Mouse (Mus musculus): Measurements from ENCODE around the gene Gm20388. TPM values are rescaled to one million over a fixed set of nuclear protein-coding genes. Genes with fewer than 3 reads are reported as not detected.

Gm20388 gene
- polyA plus RNA-seq, 2 experiments = 8.5 TPM; not detected in 1

DNA sequence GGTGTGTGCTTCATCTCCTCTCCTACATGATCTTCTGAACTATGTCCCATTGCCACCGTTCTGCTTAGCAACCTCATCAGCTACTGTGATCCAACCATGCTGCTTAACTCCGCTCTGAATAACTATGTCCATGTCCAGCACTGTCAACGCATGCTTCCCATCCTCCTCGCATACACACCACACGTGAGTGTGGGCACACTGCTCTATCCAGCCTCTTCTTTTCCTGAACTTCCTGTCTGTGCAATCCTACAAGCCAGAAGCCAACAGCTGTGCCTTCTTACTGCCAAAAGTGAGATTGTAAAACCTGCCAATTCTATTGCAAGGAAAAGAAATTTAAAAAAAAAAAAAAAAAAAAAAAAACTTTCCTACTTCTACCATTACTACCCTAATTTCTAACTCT lies 3071.0 kb downstream of the Gm20388 start:
- H3K9me3 ChIP-seq (ENCODE audit: control insufficient read depth, low read length) = no peaks in the 10 kb centered on the region
- H3K36me3 ChIP-seq (replicated peaks; ENCODE audit: control insufficient read depth, insufficient read depth, low read depth) = no peaks in the 10 kb centered on the region
- H3K27me3 ChIP-seq (ENCODE audit: control insufficient read depth, insufficient read depth, low read length) = no peaks in the 10 kb centered on the region
- no peak for TF ChIP-seq CTCF (IDR thresholded peaks at IDR 0.05; ENCODE audit: low read depth)
- no peak for TF ChIP-seq EP300 (IDR thresholded peaks at IDR 0.05; ENCODE audit: low read depth)
- no peak overlapping the region for H3K27ac ChIP-seq
- H3K4me1 ChIP-seq (replicated peaks; ENCODE audit: control insufficient read depth in 2 of 2, insufficient read depth in 2 of 2, low read length in 1 of 2) = peaks cover 2 to 21% of the 10 kb centered on the region in 2 experiments; a peak in 2 of 4 replicates
- no peak overlapping the region for H3K4me2 ChIP-seq (ENCODE audit: low read depth)
- no peak for ATAC-seq (ENCODE audit: insufficient read depth)
- no peak overlapping the region for H3K9ac ChIP-seq (replicated peaks)
- no peak for DNase-seq (ENCODE audit: low read depth in 3 of 3, low spot score in 3 of 3)
- no peak overlapping the region for H3K4me3 ChIP-seq (ENCODE audit: insufficient read depth in 1 of 2, low read depth in 2 of 2, low read length in 2 of 2)
- 61% methylated on average over 5 of the region's 5 CpGs for WGBS (ENCODE audit: insufficient replicate concordance)

DNA sequence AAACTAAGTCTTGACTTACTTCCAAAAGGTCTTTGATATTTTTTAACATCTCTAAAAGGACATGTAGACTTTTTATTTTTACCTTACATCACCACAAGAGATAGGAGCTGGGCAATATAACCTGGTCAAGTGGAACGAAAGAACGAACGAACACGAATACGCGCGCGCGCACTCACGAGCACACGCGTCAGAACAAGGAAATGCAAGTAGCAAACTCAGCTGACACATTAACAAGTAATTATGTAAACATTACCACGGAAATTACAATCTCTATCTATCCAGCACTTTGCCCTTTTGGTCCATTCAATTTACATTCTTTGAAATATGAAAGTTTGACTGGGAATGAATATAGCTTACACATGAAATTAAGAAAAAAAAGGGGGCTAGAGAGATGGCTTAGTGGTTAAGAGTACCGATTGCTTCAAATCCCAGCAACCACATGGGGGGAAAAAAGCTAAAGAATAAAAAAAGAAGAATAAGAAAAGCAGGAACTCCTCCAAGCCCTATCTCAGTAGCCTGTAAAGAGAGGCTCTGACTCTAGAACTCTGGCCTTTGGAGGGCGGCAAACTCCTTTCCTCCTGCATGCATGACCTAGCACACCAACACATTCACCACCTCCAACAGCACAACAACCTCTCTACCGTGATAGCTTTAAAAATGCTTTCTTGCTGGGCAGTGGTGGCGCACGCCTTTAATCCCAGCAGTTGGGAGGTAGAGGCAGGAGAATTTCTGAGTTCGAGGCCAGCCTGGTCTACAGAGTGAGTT lies 3072.7 kb downstream of the Gm20388 start:
- 78% methylated on average over 19 of the region's 19 CpGs for WGBS (ENCODE audit: insufficient replicate concordance)

DNA sequence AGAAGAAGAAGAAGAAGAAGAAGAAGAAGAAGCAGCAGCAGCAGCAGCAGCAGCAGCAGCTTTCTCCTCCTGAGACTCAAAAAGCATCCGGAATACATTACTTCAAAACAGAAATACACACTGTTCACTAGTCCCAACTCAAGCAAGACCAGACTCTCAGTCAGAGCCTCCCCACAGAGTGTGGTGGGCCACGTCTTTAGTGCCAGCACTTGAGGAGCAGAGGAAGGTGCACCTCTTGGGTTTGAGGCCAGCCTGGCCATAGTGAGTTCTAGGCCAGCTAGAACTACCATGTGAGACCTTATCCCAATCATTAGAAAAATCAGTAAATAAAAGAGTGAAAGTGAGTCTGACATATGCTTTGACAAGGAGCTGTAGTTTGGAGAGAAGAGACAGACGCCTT lies 3073.5 kb downstream of the Gm20388 start:
- Histone ChIP-seq H3K27ac (no peak overlapping the region), H3K4me3 (ENCODE audit: insufficient read depth in 1 of 2, low read depth in 2 of 2, low read length in 2 of 2) (no peak overlapping the region), H3K4me2 (ENCODE audit: low read depth) (no peak overlapping the region), H3K9me3 (ENCODE audit: control insufficient read depth, low read length) (no peaks in the 10 kb centered on the region), H3K27me3 (ENCODE audit: control insufficient read depth, insufficient read depth, low read length) (no peaks in the 10 kb centered on the region), H3K36me3 (replicated peaks; ENCODE audit: control insufficient read depth, insufficient read depth, low read depth) (no peaks in the 10 kb centered on the region), H3K9ac (replicated peaks) (no peak overlapping the region), H3K4me1 (replicated peaks; ENCODE audit: control insufficient read depth in 2 of 2, insufficient read depth in 2 of 2, low read length in 1 of 2) (peaks cover 2 to 26% of the 10 kb centered on the region in 2 experiments; a peak in 3 of 4 replicates)
- ATAC-seq (ENCODE audit: insufficient read depth) (no peak), DNase-seq (ENCODE audit: low read depth in 3 of 3, low spot score in 3 of 3) (no peak)
- 72% methylated on average over 3 of the region's 3 CpGs for WGBS (ENCODE audit: insufficient replicate concordance)
- TF ChIP-seq EP300 (IDR thresholded peaks at IDR 0.05; ENCODE audit: low read depth) = no peak
- no peak for TF ChIP-seq CTCF (IDR thresholded peaks at IDR 0.05; ENCODE audit: low read depth)

More for the DNA sequence above, 3072.7 kb downstream of the Gm20388 start:
- H3K36me3 ChIP-seq (replicated peaks; ENCODE audit: control insufficient read depth, insufficient read depth, low read depth) = no peaks in the 10 kb centered on the region
- DNase-seq (ENCODE audit: low read depth in 3 of 3, low spot score in 3 of 3) = no peak
- H3K4me1 ChIP-seq (replicated peaks; ENCODE audit: control insufficient read depth in 2 of 2, insufficient read depth in 2 of 2, low read length in 1 of 2) = peaks cover 2 to 25% of the 10 kb centered on the region in 2 experiments; a peak in 2 of 4 replicates
- no peaks in the 10 kb centered on the region for H3K9me3 ChIP-seq (ENCODE audit: control insufficient read depth, low read length)
- H3K27me3 ChIP-seq (ENCODE audit: control insufficient read depth, insufficient read depth, low read length) = no peaks in the 10 kb centered on the region
- no peak overlapping the region for H3K4me2 ChIP-seq (ENCODE audit: low read depth)
- H3K4me3 ChIP-seq (ENCODE audit: insufficient read depth in 1 of 2, low read depth in 2 of 2, low read length in 2 of 2) = no peak overlapping the region
- TF ChIP-seq EP300 (IDR thresholded peaks at IDR 0.05; ENCODE audit: low read depth) (no peak), CTCF (IDR thresholded peaks at IDR 0.05; ENCODE audit: low read depth) (peak; percentile 23; the same call in 1 of the 2 replicates)
- no peak overlapping the region for H3K27ac ChIP-seq
- ATAC-seq (ENCODE audit: insufficient read depth) = no peak
- no peak overlapping the region for H3K9ac ChIP-seq (replicated peaks)

DNA sequence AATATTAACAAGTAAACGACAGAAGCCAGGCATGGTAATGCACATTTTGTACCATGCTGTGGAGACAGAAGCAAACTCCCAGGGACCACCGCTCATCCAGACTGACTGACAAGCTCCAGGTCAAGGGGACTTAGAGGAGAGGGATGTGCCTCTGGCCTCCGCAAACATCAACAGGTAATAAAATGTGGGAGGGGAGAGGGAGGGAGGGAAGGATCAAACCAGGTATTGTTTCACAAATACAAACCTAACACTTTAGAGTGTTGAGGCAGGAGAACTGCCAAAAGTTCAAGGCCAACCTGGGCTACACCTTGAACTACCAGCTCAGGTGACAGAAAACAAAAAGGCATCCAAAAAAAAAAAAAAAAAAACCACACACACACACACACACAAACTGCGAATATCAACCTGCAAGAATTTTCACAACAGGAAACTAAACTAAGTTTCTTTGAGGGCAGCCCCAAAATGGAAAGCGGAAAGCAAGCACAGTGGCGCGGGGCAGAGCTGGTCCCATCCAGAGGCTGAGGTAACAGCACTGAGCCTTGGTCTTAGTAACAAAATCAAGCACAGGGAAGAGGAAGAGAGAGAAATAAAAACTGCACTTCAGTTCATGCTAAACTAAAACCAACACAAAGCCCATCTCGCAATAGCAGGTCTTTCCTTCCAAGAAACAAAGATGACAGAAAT lies 3076.0 kb downstream of the Gm20388 start:
- ATAC-seq (ENCODE audit: insufficient read depth) = no peak

DNA sequence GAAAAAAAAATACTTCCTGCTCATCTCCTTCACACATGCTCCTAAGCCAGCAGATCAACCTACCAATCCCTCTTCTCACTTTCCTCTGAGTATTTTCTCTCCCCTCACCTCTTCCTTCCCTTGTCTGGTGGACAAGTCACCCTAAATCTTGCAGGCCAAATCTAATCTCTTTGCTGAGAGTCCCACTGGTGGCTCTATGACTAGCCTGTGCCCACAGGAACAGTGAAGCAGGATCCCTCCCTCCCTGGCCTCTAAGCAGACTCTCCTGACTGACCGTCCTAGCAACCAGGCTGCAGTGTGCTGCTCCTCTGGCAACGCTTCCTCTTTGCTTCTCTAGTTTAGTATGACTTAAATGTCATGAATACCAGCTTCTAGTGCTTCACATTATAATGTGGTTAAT lies 3076.6 kb downstream of the Gm20388 start:
- H3K9ac ChIP-seq (replicated peaks) = no peak overlapping the region
- TF ChIP-seq CTCF (IDR thresholded peaks at IDR 0.05; ENCODE audit: low read depth) = no peak
- no peak for TF ChIP-seq EP300 (IDR thresholded peaks at IDR 0.05; ENCODE audit: low read depth)
- no peaks in the 10 kb centered on the region for H3K9me3 ChIP-seq (ENCODE audit: control insufficient read depth, low read length)
- H3K4me3 ChIP-seq (ENCODE audit: insufficient read depth in 1 of 2, low read depth in 2 of 2, low read length in 2 of 2) = no peak overlapping the region
- H3K27ac ChIP-seq = no peak overlapping the region
- no peaks in the 10 kb centered on the region for H3K27me3 ChIP-seq (ENCODE audit: control insufficient read depth, insufficient read depth, low read length)
- peaks cover 2 to 27% of the 10 kb centered on the region in 2 experiments; a peak in 3 of 4 replicates for H3K4me1 ChIP-seq (replicated peaks; ENCODE audit: control insufficient read depth in 2 of 2, insufficient read depth in 2 of 2, low read length in 1 of 2)
- no peaks in the 10 kb centered on the region for H3K36me3 ChIP-seq (replicated peaks; ENCODE audit: control insufficient read depth, insufficient read depth, low read depth)
- no peak for DNase-seq (ENCODE audit: low read depth in 3 of 3, low spot score in 3 of 3)
- H3K4me2 ChIP-seq (ENCODE audit: low read depth) = no peak overlapping the region
- 30% methylated on average over 2 of the region's 2 CpGs for WGBS (ENCODE audit: insufficient replicate concordance)
- no peak for ATAC-seq (ENCODE audit: insufficient read depth)

More for the DNA sequence above, 3076.0 kb downstream of the Gm20388 start:
- H3K4me2 ChIP-seq (ENCODE audit: low read depth) = no peak overlapping the region
- no peak overlapping the region for H3K4me3 ChIP-seq (ENCODE audit: insufficient read depth in 1 of 2, low read depth in 2 of 2, low read length in 2 of 2)
- H3K36me3 ChIP-seq (replicated peaks; ENCODE audit: control insufficient read depth, insufficient read depth, low read depth) = no peaks in the 10 kb centered on the region
- TF ChIP-seq CTCF (IDR thresholded peaks at IDR 0.05; ENCODE audit: low read depth) (no peak), EP300 (IDR thresholded peaks at IDR 0.05; ENCODE audit: low read depth) (no peak)
- WGBS (ENCODE audit: insufficient replicate concordance) = 67% methylated on average over 8 of the region's 8 CpGs
- H3K27ac ChIP-seq = no peak overlapping the region
- H3K4me1 ChIP-seq (replicated peaks; ENCODE audit: control insufficient read depth in 2 of 2, insufficient read depth in 2 of 2, low read length in 1 of 2) = peaks cover 2 to 24% of the 10 kb centered on the region in 2 experiments; a peak in 3 of 4 replicates
- no peaks in the 10 kb centered on the region for H3K9me3 ChIP-seq (ENCODE audit: control insufficient read depth, low read length)
- H3K27me3 ChIP-seq (ENCODE audit: control insufficient read depth, insufficient read depth, low read length) = no peaks in the 10 kb centered on the region
- H3K9ac ChIP-seq (replicated peaks) = no peak overlapping the region
- DNase-seq (ENCODE audit: low read depth in 3 of 3, low spot score in 3 of 3) = no peak

All from liver, embryonic 14.5 days (tissue).